Mouse (Mus musculus): ENCODE results near the gene Taok1.

Taok1 gene

GRCm38 (mm10) chr11:77607538-77608455, at the start of gene Taok1:
Gene Taok1 (minus strand): TSS chr11:77607815.
- WGBS = 1% methylated on average over 64 of the region's 71 CpGs

GRCm38 (mm10) chr11:77653406-77654190, 46.0 kb upstream of the Taok1 start:
- WGBS = 94% methylated on average over 4 of the region's 4 CpGs

GRCm38 (mm10) chr11:77652484-77652883, 44.9 kb upstream of the Taok1 start:
- 64% methylated on average over 6 of the region's 6 CpGs for WGBS

- 76% methylated on average over 7 of the region's 7 CpGs for WGBS
Observed at GRCm38 (mm10) chr11:77648878-77649277, 41.3 kb upstream of the Taok1 start.

GRCm38 (mm10) chr11:77645481-77645880, 37.9 kb upstream of the Taok1 start:
- WGBS = 81% methylated on average over 4 of the region's 4 CpGs

- WGBS = 91% methylated on average over 9 of the region's 9 CpGs
Observed at GRCm38 (mm10) chr11:77641390-77641789, 33.8 kb upstream of the Taok1 start.

GRCm38 (mm10) chr11:77630257-77630670, 22.6 kb upstream of the Taok1 start:
- 2% methylated on average over 8 of the region's 8 CpGs for WGBS

- WGBS = 6% methylated on average over 1 of the region's 1 CpGs
Observed at GRCm38 (mm10) chr11:77629476-77629875, 21.9 kb upstream of the Taok1 start.

- WGBS = 71% methylated on average over 5 of the region's 5 CpGs
Observed at GRCm38 (mm10) chr11:77626596-77627535, 19.3 kb upstream of the Taok1 start.

GRCm38 (mm10) chr11:77625061-77625855, 17.6 kb upstream of the Taok1 start:
- WGBS = 7% methylated on average over 11 of the region's 11 CpGs

- 1% methylated on average over 17 of the region's 17 CpGs for WGBS
Observed at GRCm38 (mm10) chr11:77624441-77625060, 16.9 kb upstream of the Taok1 start.

- WGBS = 19% methylated on average over 5 of the region's 5 CpGs
Observed at GRCm38 (mm10) chr11:77624002-77624401, 16.4 kb upstream of the Taok1 start.

GRCm38 (mm10) chr11:77621902-77622535, 14.4 kb upstream of the Taok1 start:
- 79% methylated on average over 5 of the region's 5 CpGs for WGBS

- 76% methylated on average over 5 of the region's 5 CpGs for WGBS
Observed at GRCm38 (mm10) chr11:77615084-77615624, 7.5 kb upstream of the Taok1 start.

- 1% methylated on average over 38 of the region's 48 CpGs for WGBS
Observed at GRCm38 (mm10) chr11:77606835-77607537, 629 bp downstream of the Taok1 start.

- WGBS = 2% methylated on average over 6 of the region's 6 CpGs
Observed at GRCm38 (mm10) chr11:77606469-77606834, 1.2 kb downstream of the Taok1 start.

- WGBS = 93% methylated on average over 2 of the region's 2 CpGs
Observed at GRCm38 (mm10) chr11:77591388-77591787, 16.2 kb downstream of the Taok1 start.

GRCm38 (mm10) chr11:77590801-77591200, 16.8 kb downstream of the Taok1 start:
- 98% methylated on average over 2 of the region's 2 CpGs for WGBS

GRCm38 (mm10) chr11:77585201-77585600, 22.4 kb downstream of the Taok1 start:
- 43% methylated on average over 3 of the region's 3 CpGs for WGBS

All from cerebral cortex, adult 2 months (tissue).